Mouse (Mus musculus) forebrain, embryonic 14.5 days (tissue): ENCODE data around the gene Zfp146. TPM values are rescaled to one million over a fixed set of nuclear protein-coding genes. Genes with fewer than 3 reads are reported as not detected.
"Not testable (repeated sequence)": the region's sequence is repeated elsewhere in the genome, so short reads cannot be mapped to it uniquely, and the experiment has no call there.

Source experiments
- ATAC-seq: fragments of 200-750 bp; cut with Nextera tagmentation; 2 replicates; pipeline ENCODE4 v1.8.0; 2017; ENCODE audit warnings: mild to moderate bottlenecking, moderate library complexity
- DNase-seq: peaks from one replicate; pipeline ENCODE4 v3.0.0-alpha.2; 2015; ENCODE audit warnings: low spot score
- H3K27ac ChIP-seq: fragments of 300-500 bp; sonication (generic); 2 replicates; pipeline ENCODE4 v1.5.1; 2014; ENCODE audit warnings: low read depth, mild to moderate bottlenecking, control low read depth, low read length, moderate library complexity
- H3K27me3 ChIP-seq: fragments of 300-500 bp; sonication (generic); replicated peaks from 2 replicates; pipeline ENCODE4 v1.6.1; 2014; ENCODE audit warnings: low read length, control low read depth, mixed read lengths; ENCODE audit not compliant: control insufficient read depth, insufficient read depth
- H3K36me3 ChIP-seq: fragments of 300-500 bp; sonication (generic); 2 replicates; pipeline ENCODE4 v1.6.1; 2014; ENCODE audit warnings: low read length, control low read depth; ENCODE audit not compliant: control insufficient read depth, insufficient read depth
- H3K4me1 ChIP-seq: fragments of 300-500 bp; sonication (generic); 2 replicates; pipeline ENCODE4 v1.6.1; 2014; ENCODE audit warnings: antibody characterized with exemption, low read length, control low read depth; ENCODE audit not compliant: control insufficient read depth, insufficient read depth
- H3K4me2 ChIP-seq: fragments of 300-500 bp; sonication (generic); 2 replicates; pipeline ENCODE4 v1.6.1; 2014; ENCODE audit warnings: mild to moderate bottlenecking, control low read depth, low read length
- H3K4me3 ChIP-seq: fragments of 300-500 bp; sonication (generic); 2 replicates; pipeline ENCODE4 v1.5.1; 2014; ENCODE audit warnings: low read depth, low read length, control low read depth
- H3K9ac ChIP-seq: fragments of 300-500 bp; sonication (generic); 2 replicates; pipeline ENCODE4 v1.6.1; 2014; ENCODE audit warnings: mild to moderate bottlenecking, low read length, control low read depth, moderate library complexity
- H3K9me3 ChIP-seq: fragments of 300-500 bp; sonication (generic); replicated peaks from 2 replicates; pipeline ENCODE4 v1.6.1; 2016; ENCODE audit warnings: low read length, control low read depth, mixed read lengths; ENCODE audit not compliant: control insufficient read depth
- WGBS: fragments of 180-500 bp; shearing (Covaris S2); extraction: QIAGEN DNeasy Blood & Tissue Kit; methylation state at CpG from one replicate; pipeline ENCODE4 v1.1.7; 2014; 5-methylcytosine and 5-hydroxymethylcytosine counted together
- polyA plus RNA-seq: library from polyadenylated mRNA; unstranded; fragments of >200 nt; fragmentation: Nextera tagmentation; extraction: Ambion mirVana; gene quantifications from 2 replicates; pipeline ENCODE4 v1.2.1, GENCODE M21; 2014

Zfp146 gene
- polyA plus RNA-seq, 1 experiment from 2014 or later = 29.0 TPM

DNA sequence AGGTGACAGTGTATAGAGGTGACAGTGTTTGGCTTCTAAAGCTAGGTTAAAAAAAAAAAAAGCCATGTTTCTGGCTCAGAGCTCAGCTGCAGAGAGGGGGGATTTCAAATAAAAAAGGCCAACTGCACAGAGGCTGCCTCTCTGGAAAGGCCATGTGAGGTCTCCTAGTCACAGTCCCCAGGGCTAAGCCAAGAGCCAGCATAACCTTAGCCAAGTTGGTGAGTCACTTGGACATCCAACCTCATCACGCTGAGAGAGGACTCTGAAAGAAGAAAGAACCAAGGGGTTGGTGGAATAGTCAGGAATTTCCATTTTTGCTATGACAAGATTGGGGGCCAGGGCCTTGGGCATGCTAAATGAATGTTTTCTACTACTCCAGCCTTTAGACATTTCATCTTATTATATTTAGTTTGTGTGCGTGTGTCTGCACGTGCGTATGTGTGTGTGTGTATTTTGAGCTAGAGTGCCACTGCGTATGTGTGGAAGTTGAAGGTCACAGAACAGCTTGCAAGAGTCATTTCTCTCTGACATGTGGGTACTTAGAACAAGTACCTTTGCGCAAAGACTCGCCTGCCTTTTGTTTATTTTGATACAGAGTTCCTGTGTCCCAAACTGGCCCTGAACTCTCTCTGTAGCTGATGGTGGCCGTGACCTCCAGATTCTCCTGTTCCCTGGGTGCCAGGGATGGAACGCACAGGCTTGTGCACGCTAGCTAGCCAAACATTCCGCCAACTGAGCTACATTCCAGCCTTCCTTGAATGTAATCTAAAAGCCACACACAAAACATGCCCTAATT is 33.5 kb upstream of the Zfp146 start:
- no peak overlapping the region for H3K4me2 ChIP-seq
- H3K9me3 ChIP-seq = no peaks in the 10 kb centered on the region
- H3K4me3 ChIP-seq = no peak overlapping the region
- 87% methylated on average over 11 of the region's 11 CpGs for WGBS
- no peaks in the 10 kb centered on the region for H3K36me3 ChIP-seq
- H3K9ac ChIP-seq = no peak overlapping the region
- no peaks in the 10 kb centered on the region for H3K27me3 ChIP-seq
- ATAC-seq (no peak), DNase-seq (no peak)
- H3K4me1 ChIP-seq = no peaks in the 10 kb centered on the region
- H3K27ac ChIP-seq = no peak overlapping the region

DNA sequence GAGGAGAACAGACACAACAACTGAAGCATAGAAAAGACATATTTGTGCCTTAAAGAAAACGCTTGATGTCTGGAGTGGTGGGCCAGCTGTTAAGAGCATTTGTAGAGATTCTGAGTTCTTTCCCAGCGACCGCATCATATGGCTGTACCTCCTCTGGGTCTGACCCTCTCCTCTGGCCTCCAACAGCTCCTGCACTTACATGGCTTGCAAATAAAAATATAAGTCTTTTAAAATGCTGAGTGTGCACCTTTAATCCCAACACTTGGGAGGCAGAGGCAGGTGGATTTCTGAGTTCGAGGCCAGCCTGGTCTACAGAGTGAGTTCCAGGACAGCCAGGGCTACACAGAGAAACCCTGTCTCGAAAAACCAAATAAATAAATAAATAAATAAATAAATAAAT is 31.1 kb upstream of the Zfp146 start:
- H3K27ac ChIP-seq, H3K27me3 ChIP-seq, DNase-seq, ATAC-seq, H3K4me1 ChIP-seq, H3K4me3 ChIP-seq, H3K9me3 ChIP-seq, H3K4me2 ChIP-seq, H3K9ac ChIP-seq, H3K36me3 ChIP-seq: not testable (repeated sequence)
- 89% methylated on average over 5 of the region's 5 CpGs for WGBS

DNA sequence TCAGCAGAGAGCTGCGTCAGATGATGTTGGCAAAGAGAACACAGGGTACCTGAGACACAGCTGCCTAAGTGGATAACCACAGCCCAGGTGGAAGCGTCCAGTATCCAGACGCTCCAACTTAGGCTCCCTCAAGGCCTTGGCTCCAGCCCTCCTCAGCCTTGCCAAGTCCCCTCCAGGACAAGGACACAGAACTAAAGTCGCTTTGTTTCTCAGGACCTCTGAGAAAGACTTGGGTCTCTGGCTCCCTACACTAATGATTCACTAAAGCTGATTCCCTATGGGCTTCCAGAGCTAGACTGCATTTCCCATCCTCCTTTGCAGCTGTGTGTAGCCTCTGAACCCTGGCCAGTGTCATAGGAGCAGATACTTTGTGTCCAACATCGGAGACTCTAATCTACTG is 30.6 kb upstream of the Zfp146 start:
- Histone ChIP-seq H3K9ac (no peak overlapping the region), H3K27ac (no peak overlapping the region), H3K36me3 (no peaks in the 10 kb centered on the region), H3K4me2 (no peak overlapping the region), H3K4me3 (no peak overlapping the region), H3K9me3 (no peaks in the 10 kb centered on the region), H3K27me3 (no peaks in the 10 kb centered on the region), H3K4me1 (no peaks in the 10 kb centered on the region)
- ATAC-seq (no peak), DNase-seq (no peak)
- WGBS = 83% methylated on average over 5 of the region's 5 CpGs

GRCm38 (mm10) chr7:30199498-30200139 is 30.1 kb upstream of the Zfp146 start:
- no peak overlapping the region for H3K27ac ChIP-seq
- DNase-seq = no peak
- H3K9ac ChIP-seq = no peak overlapping the region
- H3K4me3 ChIP-seq = no peak overlapping the region
- WGBS = 79% methylated on average over 18 of the region's 18 CpGs
- no peaks in the 10 kb centered on the region for H3K27me3 ChIP-seq
- H3K4me2 ChIP-seq = no peak overlapping the region
- H3K9me3 ChIP-seq = no peaks in the 10 kb centered on the region
- ATAC-seq = no peak
- no peaks in the 10 kb centered on the region for H3K36me3 ChIP-seq
- no peaks in the 10 kb centered on the region for H3K4me1 ChIP-seq

GRCm38 (mm10) chr7:30198481-30198971 is 29.0 kb upstream of the Zfp146 start, which contains the start of gene Capns1:
Gene Capns1, minus strand, starts transcription at chr7:30198811.
- Histone ChIP-seq H3K4me3 (no peak within 1 kb of the TSS), H3K27ac (no peak within 1 kb of the TSS), H3K36me3 (no peaks in the 10 kb centered on the region), H3K27me3 (no peaks in the 10 kb centered on the region), H3K9me3 (no peaks in the 10 kb centered on the region), H3K9ac (peak within 1 kb of the TSS; percentile 1; the same call in 1 of the 2 replicates), H3K4me2 (peak within 1 kb of the TSS; percentile 33; the same call in 1 of the 2 replicates), H3K4me1 (0 out of 2 replicates have a peak, but pooled peaks cover 2% of the 10 kb centered on the region)
- no peak for ATAC-seq
- 3% methylated on average over 8 of the region's 8 CpGs for WGBS
- DNase-seq = peak; percentile 94

- ATAC-seq = no peak
- WGBS = 90% methylated on average over 5 of the region's 5 CpGs
- no peaks in the 10 kb centered on the region for H3K36me3 ChIP-seq
Observed at GRCm38 (mm10) chr7:30197592-30198129, 28.1 kb upstream of the Zfp146 start.

DNA sequence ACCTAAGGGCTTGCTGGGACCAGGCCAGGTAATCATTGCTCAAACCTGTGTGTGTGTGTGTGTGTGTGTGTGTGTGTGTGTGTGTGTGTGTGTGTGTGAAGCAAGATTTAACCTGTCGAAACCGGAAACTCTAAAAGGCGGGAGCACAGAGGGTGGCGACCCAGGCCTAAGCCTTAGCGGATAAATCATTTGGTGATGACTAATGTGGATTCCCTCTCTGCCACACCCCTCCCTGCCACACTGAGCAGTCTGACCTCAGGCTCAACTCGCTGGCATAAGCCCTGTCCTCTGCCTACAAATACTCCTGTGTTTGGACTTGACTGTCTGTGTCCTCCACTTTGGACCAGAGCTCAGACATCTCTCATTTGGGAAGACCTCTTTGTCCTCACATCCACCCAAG is 26.6 kb upstream of the Zfp146 start:
- Histone ChIP-seq H3K27ac (no peak overlapping the region), H3K4me1 (peaks cover 12% of the 10 kb centered on the region; the same call in 1 of the 2 replicates), H3K27me3 (no peaks in the 10 kb centered on the region), H3K4me3 (no peak overlapping the region), H3K36me3 (peaks cover 14% of the 10 kb centered on the region), H3K9me3 (no peaks in the 10 kb centered on the region), H3K4me2 (no peak overlapping the region), H3K9ac (no peak overlapping the region)
- no peak for ATAC-seq
- DNase-seq = no peak
- WGBS = 83% methylated on average over 6 of the region's 6 CpGs

More at GRCm38 (mm10) chr7:30197592-30198129, 28.1 kb upstream of the Zfp146 start:
- H3K27ac ChIP-seq = no peak overlapping the region
- H3K27me3 ChIP-seq = no peaks in the 10 kb centered on the region
- H3K4me2 ChIP-seq = no peak overlapping the region
- no peaks in the 10 kb centered on the region for H3K9me3 ChIP-seq
- H3K4me3 ChIP-seq = no peak overlapping the region
- DNase-seq = no peak
- peaks cover 10% of the 10 kb centered on the region; the same call in 1 of the 2 replicates for H3K4me1 ChIP-seq
- no peak overlapping the region for H3K9ac ChIP-seq

- 0 out of 2 replicates have a peak overlapping the region, but pooled peaks have one; percentile 67 for H3K4me3 ChIP-seq
- no peak overlapping the region for H3K27ac ChIP-seq
- 77% methylated on average over 6 of the region's 6 CpGs for WGBS
Observed at GRCm38 (mm10) chr7:30195461-30195860, 25.9 kb upstream of the Zfp146 start.

More at GRCm38 (mm10) chr7:30195461-30195860, 25.9 kb upstream of the Zfp146 start:
- Histone ChIP-seq H3K36me3 (peaks cover 21% of the 10 kb centered on the region), H3K4me2 (peak overlapping the region; percentile 84), H3K9ac (peak overlapping the region; percentile 79; the same call in 1 of the 2 replicates), H3K27me3 (no peaks in the 10 kb centered on the region), H3K4me1 (peaks cover 12% of the 10 kb centered on the region; the same call in 1 of the 2 replicates), H3K9me3 (no peaks in the 10 kb centered on the region)
- ATAC-seq = no peak
- DNase-seq = no peak
